Mouse (Mus musculus) small intestine, adult 2 months (tissue): Measurements from ENCODE around the gene Cachd1.

ENCODE experiments used
- CTCF ChIP-seq: fragments of 200-500 bp; IDR thresholded peaks from 2 replicates; pipeline ENCODE4 v1.5.1; 2012; ENCODE audit warnings: low read depth, mild to moderate bottlenecking, control low read depth, inconsistent platforms, low read length, moderate library complexity, mixed read lengths; ENCODE audit not compliant: insufficient replicate concordance, insufficient read length; ENCODE audit errors: extremely low read depth
- POLR2A ChIP-seq: fragments of 200-500 bp; IDR thresholded peaks from 2 replicates; pipeline ENCODE4 v1.6.1; 2012; ENCODE audit warnings: low read depth, mild to moderate bottlenecking, control low read depth, inconsistent platforms, low read length, moderate library complexity

- TF ChIP-seq POLR2A (no peak), CTCF (no peak)
These were observed 1.0 kb downstream of the Cachd1 start for GRCm38 (mm10) chr4:100777376-100778041.
